Mouse (Mus musculus) CD4-positive helper T cell, adult 2 months (primary cell): ENCODE measurements around the gene Rtn3.
A peak's percentile ranks its signal among the peaks of the same experiment; 100 is the strongest.
"Not testable (repeated sequence)": the region's sequence is repeated elsewhere in the genome, so short reads cannot be mapped to it uniquely, and the experiment has no call there.

Experiments
- DNase-seq: peaks from one replicate; pipeline ENCODE4 v3.0.0-alpha.2; 2012; ENCODE audit warnings: low read depth, missing footprints, low spot score

Gene Rtn3

GRCm38 (mm10) chr19:7482599-7483511 is at the start of gene Rtn3:
Gene Rtn3, minus strand, starts transcription at chr19:7483281.
- DNase-seq, result peak; percentile 97

DNA sequence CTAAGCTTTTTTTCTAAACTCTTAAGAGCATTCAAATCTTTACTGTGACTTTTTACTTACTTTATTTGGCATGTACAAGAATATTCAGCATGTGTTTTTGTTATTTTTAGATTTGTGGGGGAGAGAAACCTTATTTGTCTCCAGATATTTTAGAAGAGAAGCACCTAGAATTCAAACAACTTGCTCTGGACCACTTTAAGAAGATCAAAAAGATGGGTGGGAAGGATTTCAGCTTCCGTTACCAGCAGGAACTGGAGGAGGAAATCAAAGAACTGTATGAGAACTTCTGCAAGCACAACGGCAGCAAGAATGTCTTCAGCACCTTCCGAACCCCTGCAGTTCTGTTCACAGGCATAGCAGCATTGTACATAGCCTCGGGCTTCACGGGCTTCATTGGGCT is 48.8 kb upstream of the Rtn3 start:
- no peak for DNase-seq

GRCm38 (mm10) chr19:7528639-7529428 is 45.8 kb upstream of the Rtn3 start:
- peak; percentile 61 for DNase-seq

DNA sequence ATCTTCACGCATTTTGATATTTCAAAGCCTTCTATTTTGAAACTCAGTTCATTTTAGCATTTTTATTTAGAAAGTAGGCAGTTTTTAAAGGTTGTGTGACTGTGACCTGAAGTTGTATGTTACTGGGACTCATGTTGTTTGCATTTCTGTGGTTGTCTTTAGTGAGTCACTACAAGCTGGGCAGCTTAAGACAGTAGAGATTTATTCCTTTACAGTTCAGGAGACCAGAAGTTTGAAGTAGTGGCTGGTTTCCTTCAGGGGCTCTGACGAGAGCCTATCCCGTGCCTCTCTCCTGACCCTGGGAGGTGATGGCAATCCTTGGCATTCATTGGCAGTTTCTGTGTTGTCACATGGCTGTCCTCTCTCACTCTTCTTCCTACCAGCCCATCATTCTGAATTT is 41.8 kb upstream of the Rtn3 start:
- no peak for DNase-seq

- no peak for DNase-seq
These were observed 40.7 kb upstream of the Rtn3 start for GRCm38 (mm10) chr19:7523781-7524180.

GRCm38 (mm10) chr19:7523292-7523691 is 40.2 kb upstream of the Rtn3 start:
- no peak for DNase-seq

GRCm38 (mm10) chr19:7522856-7523255 is 39.8 kb upstream of the Rtn3 start:
- no peak for DNase-seq

- DNase-seq, result no peak
These were observed 38.5 kb upstream of the Rtn3 start for GRCm38 (mm10) chr19:7521619-7522018.

DNA sequence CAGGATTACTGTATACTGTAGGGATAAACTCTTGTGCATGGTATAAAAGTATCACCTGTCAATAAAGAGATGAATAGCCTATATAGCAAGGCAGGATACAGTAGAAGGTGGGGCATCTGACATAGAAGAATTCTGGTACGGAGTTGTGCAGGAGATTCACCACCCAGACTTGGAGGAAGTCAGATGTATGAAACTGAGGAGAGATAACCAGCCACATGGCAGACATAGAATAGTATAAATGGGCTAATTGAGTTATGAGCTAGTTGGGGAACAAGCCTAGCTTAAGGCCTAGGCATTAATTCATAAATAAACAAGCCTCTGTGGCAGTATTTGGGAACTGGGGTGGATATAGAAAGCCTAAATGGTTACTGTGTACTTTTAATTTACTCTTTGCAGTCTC is 33.4 kb upstream of the Rtn3 start:
- no peak for DNase-seq

- DNase-seq, result no peak
These were observed 24.9 kb upstream of the Rtn3 start for GRCm38 (mm10) chr19:7508026-7508425.

DNA sequence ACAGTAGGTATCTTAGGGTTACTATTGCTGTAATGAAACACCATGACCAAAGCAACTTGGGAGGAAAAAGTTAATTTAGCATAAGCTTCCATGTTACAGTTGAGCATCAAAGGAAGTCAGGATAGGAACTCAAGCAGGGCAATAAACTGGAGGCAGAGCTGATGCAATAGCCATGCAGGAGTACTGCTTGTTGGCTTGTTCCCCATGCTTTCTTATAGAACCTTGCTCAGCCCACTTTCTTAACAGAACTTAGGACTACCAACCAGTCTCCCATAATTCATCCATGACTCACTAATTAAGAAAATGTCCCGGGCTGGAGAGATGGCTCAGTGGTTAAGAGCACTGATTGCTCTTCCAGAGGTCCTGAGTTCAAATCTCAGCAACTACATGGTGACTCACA is 23.2 kb upstream of the Rtn3 start:
- no peak for DNase-seq

DNA sequence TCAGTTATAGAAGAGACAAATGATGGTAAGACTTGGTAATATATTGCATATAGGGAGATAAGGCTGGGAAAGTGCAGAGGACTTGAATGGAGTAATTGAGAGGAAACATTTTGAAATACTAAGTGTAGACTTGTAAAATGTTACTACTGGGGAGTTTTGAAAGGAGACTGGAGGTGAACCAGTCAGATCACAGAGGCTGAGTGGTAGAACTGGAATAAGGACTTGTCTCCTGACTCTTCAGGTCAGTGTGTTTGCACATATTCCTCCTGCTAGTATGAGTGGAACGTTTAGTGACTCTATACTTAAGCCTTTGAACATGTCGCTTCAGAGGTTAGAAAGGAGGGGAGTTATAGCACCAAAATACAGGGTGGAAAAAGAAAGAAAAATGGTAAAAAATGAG is 19.4 kb upstream of the Rtn3 start:
- no peak for DNase-seq

DNA sequence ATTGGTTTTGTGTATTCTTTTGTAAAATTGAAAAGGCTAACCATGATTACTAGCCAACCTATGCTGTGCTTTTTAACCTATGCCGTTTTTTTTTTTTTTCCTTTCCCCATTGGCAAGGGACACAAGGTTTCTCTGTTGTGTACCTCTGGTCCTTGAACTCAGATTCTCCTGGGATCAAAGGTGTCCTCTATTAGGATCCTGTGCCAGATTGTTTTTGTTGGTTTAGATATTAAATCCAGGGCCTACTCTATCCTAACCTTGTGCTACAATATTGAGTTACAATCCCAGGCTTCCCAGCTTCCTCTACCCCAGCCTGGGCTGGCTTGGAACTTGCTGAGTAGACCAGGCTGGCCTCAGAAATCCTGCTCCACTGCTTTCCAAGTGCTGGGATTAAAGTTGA is 17.6 kb upstream of the Rtn3 start:
- no peak for DNase-seq

DNA sequence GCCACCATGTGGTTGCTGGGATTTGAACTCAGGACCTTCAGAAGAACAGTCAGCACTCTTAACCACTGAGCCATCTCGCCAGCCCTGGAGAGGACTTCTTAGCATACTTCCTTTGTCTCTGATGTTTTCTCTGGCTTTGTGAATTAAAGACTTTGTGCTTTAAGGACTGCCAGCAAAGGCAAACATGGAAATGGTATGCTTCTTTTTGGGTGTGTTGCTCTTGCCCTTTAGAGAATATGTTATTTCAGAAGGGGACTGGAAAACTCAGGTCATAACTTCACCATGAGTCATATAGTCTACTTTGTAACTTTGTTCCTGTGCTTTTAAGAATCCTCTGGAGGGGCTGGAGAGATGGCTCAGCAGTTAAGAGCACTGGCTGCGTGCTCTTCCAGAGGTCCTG is 15.7 kb upstream of the Rtn3 start:
- DNase-seq, result peak; percentile 21

- DNase-seq, result not testable (repeated sequence)
These were observed 13.0 kb upstream of the Rtn3 start for GRCm38 (mm10) chr19:7496070-7496469.

GRCm38 (mm10) chr19:7495221-7496038 is 12.3 kb upstream of the Rtn3 start:
- peak; percentile 63 for DNase-seq

DNA sequence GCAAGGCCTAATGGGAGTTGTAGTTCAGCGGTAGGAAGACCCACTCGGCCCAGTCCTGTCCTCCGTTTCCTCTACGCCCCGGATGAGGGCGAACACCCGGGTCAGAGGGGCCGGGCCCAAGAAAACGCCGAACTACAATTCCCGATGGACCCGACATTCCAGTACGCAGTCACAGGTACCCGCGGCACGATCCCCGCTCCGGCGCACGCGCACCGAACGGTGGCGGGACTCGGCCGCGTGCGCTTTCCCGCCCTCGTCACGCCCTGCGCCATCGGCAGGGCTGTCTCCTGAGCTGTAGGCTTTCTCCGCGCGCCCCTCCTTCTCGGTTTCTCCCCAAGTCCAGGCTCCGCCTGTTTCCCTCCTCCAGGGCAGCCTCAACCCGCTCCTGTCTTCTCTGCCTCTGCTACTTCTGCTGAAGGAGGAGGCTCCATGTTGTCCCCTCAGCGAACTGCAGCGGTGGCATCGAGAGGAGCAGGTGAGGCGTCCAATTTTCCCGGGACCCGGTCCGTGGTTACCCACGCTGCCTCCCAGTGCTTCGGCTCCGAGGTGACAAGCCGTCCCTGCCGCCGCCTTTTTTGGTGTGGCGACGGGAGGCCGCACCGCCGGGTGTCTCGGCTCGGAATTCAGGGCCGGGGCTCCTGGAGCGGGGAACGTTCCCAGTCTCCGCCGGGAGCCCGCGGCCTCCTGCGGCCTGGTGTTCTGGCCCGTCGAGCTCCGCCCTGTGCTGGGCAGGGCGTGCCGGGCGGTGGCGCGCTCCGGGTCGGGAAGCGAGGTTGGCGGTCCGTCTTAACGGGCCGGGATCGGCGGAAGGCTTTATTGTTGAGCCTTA is 11.3 kb upstream of the Rtn3 start:
- peak; percentile 95 for DNase-seq

DNA sequence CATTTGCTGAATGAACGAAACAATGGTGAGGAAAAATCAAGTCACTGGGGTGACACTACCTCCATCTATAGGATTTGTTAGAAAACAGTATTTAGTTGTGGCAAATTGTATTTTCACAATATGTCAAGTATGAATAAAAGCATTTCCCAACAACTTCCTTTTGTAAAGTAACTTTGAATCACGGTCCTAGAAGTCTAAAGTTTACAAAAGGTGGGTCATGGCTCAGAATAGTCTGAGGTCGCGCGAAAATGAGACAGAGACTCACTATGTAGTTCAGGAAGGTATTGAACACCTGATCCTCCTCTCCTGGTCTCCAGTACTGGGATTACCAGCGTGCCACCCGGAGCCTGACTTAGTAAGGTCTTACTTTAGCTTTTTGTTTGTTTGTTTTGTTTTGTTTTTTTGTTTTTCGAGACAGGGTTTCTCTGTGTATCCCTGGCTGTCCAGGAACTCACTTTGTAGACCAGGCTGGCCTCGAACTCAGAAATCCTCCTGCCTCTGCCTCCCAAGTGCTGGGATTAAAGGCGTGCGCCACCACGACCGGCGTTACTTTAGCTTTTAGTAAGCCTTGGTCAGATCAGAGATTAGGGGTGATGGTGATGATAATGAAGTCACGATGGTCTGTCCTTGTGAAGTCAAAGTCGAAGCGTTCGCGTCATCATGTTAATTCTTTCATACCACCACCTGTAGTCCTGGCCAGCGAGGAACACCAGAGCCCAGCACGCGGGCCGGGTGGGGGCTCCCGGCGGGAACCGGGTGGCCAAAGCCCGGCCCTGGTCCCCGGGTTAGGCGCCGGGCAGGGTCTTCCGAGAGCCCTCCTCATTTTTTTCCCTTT is 10.5 kb upstream of the Rtn3 start, which contains the start of gene Atl3:
Gene Atl3, plus strand, starts transcription at position 689 of the 835 bp plus-strand sequence.
- peak; percentile 18 for DNase-seq

DNA sequence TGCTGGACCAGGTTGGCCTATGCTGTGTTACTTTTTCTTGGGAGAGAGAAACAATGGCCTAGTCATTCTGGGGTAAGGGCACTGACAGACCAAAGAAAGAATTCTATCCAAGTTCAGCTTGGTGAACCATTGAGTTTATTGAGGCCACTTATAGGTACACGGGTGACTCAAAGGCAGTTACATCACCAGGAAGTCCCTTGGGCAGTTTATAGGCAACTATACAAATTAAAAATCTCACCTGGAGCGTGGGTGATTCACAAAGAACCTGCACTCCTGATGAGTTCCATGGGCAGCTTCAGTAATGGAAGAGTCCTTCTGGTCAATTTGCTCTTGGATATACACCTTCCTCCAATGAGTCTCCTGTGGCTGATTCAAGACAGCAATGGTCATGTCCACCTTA is 9.6 kb upstream of the Rtn3 start:
- no peak for DNase-seq

DNA sequence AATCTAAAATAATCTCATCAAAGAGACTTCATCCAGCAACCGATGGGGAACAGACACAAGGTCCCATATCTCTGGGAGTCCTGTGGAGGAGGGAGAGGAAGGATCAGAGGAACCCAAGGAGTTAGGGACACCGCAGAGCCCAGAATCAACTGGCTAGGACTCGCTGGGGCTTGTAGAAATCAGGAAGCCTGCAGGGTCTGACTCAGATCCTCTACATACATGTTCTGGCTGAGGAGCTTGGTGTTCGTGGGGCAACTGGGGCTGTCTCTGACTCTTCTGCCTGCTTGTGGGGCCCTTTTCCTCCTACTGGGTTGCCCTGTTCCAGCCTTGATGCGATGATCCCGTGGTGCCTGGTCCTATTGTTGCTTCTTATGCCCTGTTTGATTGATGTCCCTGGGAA is 8.9 kb upstream of the Rtn3 start:
- DNase-seq, result no peak
